Mouse (Mus musculus) forebrain, embryonic 11.5 days (tissue): ENCODE measurements at regions not wholly inside any gene's neighbourhood (a gene's known extent, or its start where the extent isn't known, plus 50 kb on each side); places are given as distances from the start of the nearest gene placed in this dataset.

Experiments
- ATAC-seq: fragments of 200-750 bp; cut with Nextera tagmentation; replicated peaks from 2 replicates; pipeline ENCODE4 v1.8.0; 2017; ENCODE audit warnings: moderate TSS enrichment; ENCODE audit not compliant: low FRiP score
- DNase-seq: peaks from one replicate; pipeline ENCODE4 v3.0.0-alpha.2; 2017; ENCODE audit warnings: low spot score
- H3K27ac ChIP-seq: fragments of 300-500 bp; sonication (generic); 2 replicates; pipeline ENCODE4 v1.5.1; 2014; ENCODE audit warnings: low read depth, low read length
- H3K27me3 ChIP-seq: fragments of 300-500 bp; sonication (generic); 2 replicates; pipeline ENCODE4 v1.6.1; 2014; ENCODE audit warnings: mild to moderate bottlenecking, low read length, mixed read lengths; ENCODE audit not compliant: control insufficient read depth, insufficient read depth
- H3K36me3 ChIP-seq: fragments of 300-500 bp; sonication (generic); 2 replicates; pipeline ENCODE4 v1.6.1; 2014; ENCODE audit warnings: mild to moderate bottlenecking, low read length, moderate library complexity, mixed read lengths; ENCODE audit not compliant: control insufficient read depth, insufficient read depth
- H3K4me1 ChIP-seq: fragments of 300-500 bp; sonication (generic); replicated peaks from 2 replicates; pipeline ENCODE4 v1.6.1; 2014; ENCODE audit warnings: low read length, mixed read lengths; ENCODE audit not compliant: control insufficient read depth, insufficient read depth
- H3K4me2 ChIP-seq: fragments of 300-500 bp; sonication (generic); 2 replicates; pipeline ENCODE4 v1.6.1; 2014; ENCODE audit warnings: low read depth, mild to moderate bottlenecking, low read length, moderate library complexity, mixed read lengths; ENCODE audit not compliant: severe bottlenecking
- H3K4me3 ChIP-seq: fragments of 300-500 bp; sonication (generic); 2 replicates; pipeline ENCODE4 v1.5.1; 2014; ENCODE audit warnings: low read depth, low read length
- H3K9ac ChIP-seq: fragments of 300-500 bp; sonication (generic); 2 replicates; pipeline ENCODE4 v1.6.1; 2014; ENCODE audit warnings: low read length
- H3K9me3 ChIP-seq: fragments of 300-500 bp; sonication (generic); 2 replicates; pipeline ENCODE4 v1.6.1; 2016; ENCODE audit warnings: low read length, mixed read lengths; ENCODE audit not compliant: control insufficient read depth
- WGBS: fragments of 180-500 bp; shearing (Covaris S2); extraction: QIAGEN DNeasy Blood & Tissue Kit; methylation state at CpG from one replicate; pipeline ENCODE4 v1.1.7; 2014; 5-methylcytosine and 5-hydroxymethylcytosine counted together

DNA sequence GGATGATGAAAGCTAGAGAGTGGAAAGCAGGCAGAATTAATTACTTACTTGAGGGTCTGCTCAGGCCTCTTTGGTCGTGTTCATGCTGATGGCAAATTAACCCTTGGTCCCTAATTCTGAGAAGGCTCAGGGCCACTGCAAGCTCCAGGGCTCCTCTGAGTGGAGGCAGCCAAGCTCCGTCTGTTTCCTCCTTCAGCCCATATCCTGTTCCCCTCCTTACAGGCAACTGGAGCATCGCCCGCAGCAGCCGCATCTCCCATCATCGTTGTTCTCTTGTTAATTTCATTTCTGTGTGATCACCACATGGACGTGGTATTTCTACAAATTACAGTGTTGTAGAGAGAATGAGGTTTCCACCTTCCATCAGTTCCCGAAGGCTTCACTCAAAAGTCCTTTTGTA is 513.6 kb upstream of the Nox3 start:
- H3K27ac ChIP-seq: no peak overlapping the region
- H3K27me3 ChIP-seq: no peaks in the 10 kb centered on the region
- ATAC-seq: no peak
- no peaks in the 10 kb centered on the region for H3K36me3 ChIP-seq
- H3K4me1 ChIP-seq: no peaks in the 10 kb centered on the region; the same call in 1 of the 2 replicates
- H3K4me2 ChIP-seq: no peak overlapping the region
- DNase-seq: no peak
- 80% methylated on average over 8 of the region's 8 CpGs for WGBS
- no peak overlapping the region for H3K4me3 ChIP-seq
- H3K9ac ChIP-seq: no peak overlapping the region
- H3K9me3 ChIP-seq: no peaks in the 10 kb centered on the region

DNA sequence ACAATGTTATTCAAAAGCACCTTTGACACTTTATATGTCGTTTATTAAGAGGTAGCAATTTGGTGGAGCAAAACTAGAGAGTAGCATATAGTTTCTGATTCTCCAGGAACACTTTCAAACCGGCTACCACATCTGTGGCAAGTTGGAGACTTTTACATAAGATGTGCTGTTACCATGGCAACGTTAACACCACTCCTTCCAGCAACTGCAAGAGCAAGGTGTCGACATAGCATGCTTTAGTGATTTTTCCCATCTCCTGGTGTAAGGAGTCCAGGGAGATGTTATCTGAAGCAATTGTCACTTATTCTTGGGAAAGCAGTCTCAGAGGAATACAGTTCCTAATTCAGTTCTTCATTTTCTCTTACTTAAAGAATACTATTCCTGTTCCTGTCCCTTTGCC is 516.5 kb upstream of the Nox3 start:
- peaks cover 4% of the 10 kb centered on the region; the same call in 1 of the 2 replicates for H3K4me1 ChIP-seq
- H3K36me3 ChIP-seq: no peaks in the 10 kb centered on the region
- no peaks in the 10 kb centered on the region for H3K27me3 ChIP-seq
- WGBS: 66% methylated on average over 4 of the region's 4 CpGs
- H3K4me2 ChIP-seq: no peak overlapping the region
- ATAC-seq (no peak), DNase-seq (no peak)
- H3K4me3 ChIP-seq: no peak overlapping the region
- no peak overlapping the region for H3K9ac ChIP-seq
- H3K27ac ChIP-seq: no peak overlapping the region
- no peaks in the 10 kb centered on the region for H3K9me3 ChIP-seq

DNA sequence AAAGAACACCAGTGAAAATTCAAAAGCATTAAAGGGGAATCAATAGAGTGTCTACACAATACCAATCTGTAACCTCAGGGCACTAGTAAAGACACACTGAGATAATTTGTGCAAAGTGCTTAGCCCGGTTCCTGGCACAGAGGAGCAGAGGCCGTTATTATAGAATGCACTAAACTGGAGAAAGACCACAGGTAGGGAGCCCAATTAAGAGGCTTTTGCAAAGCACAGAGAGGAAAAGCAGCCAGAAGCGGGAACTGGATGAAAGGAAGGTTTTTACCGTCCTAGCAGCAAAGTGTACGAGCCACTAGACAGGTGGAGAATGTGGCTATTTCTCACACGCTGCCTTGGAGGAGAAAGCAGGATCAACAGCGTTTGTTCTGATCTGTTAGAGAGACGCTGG is 518.9 kb upstream of the Nox3 start:
- Histone ChIP-seq H3K4me2 (no peak overlapping the region), H3K9me3 (no peaks in the 10 kb centered on the region), H3K36me3 (no peaks in the 10 kb centered on the region), H3K27me3 (no peaks in the 10 kb centered on the region), H3K4me1 (peaks cover 4% of the 10 kb centered on the region; the same call in 1 of the 2 replicates), H3K27ac (0 out of 2 replicates have a peak overlapping the region, but pooled peaks have one; percentile 10), H3K4me3 (no peak overlapping the region), H3K9ac (no peak overlapping the region)
- peak; percentile 53; the same call in 1 of the 2 replicates for ATAC-seq
- 27% methylated on average over 8 of the region's 8 CpGs for WGBS
- DNase-seq: no peak

DNA sequence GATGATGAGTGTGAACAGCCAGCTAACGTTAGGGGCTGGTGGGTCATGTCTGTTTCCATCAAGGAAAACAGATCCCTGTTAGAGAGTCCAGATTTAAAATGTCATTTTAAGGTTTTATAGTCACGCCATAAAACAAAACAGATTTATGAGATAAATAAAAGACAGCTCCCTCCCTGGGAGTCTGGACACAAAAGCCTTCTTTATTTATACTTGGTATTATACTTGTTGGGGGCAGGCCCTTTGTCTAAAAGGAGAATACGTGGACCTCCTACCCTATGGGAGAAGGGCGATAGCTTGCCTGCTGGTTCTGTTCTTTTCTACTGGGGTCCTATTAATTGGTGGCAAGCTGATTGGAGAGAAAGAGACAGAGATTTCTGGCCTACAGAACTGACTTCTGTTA is 520.1 kb upstream of the Nox3 start:
- DNase-seq (no peak), ATAC-seq (no peak)
- H3K36me3 ChIP-seq: no peaks in the 10 kb centered on the region
- 49% methylated on average over 4 of the region's 4 CpGs for whole genome bisulfite sequencing
- H3K27me3 ChIP-seq: no peaks in the 10 kb centered on the region
- peaks cover 4% of the 10 kb centered on the region; the same call in 1 of the 2 replicates for H3K4me1 ChIP-seq
- no peak overlapping the region for H3K4me2 ChIP-seq
- H3K4me3 ChIP-seq: no peak overlapping the region
- no peaks in the 10 kb centered on the region for H3K9me3 ChIP-seq
- H3K27ac ChIP-seq: no peak overlapping the region
- H3K9ac ChIP-seq: no peak overlapping the region

DNA sequence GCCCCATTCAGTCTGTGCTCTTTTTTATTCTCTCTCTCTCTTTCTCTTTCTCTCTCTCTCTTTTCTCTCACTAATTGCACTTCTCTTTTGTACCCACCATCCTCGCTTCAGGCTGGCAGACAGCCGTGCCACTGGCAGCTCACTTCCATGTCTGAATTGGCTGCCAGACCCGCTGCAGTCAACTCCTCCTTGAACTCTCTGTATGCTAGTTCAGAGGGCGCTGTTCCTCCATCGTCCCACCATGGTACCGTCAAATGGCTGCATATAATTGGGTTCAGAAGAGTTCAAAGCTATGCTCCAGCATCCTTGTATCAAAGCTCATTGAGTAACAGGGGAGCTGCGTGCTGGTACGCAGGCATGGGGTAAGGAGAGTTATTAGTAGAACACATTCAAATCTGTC is 520.7 kb upstream of the Nox3 start:
- Histone ChIP-seq H3K9ac (no peak overlapping the region), H3K4me3 (no peak overlapping the region), H3K9me3 (no peaks in the 10 kb centered on the region), H3K4me2 (no peak overlapping the region), H3K4me1 (peaks cover 4% of the 10 kb centered on the region; the same call in 1 of the 2 replicates), H3K27ac (no peak overlapping the region), H3K36me3 (no peaks in the 10 kb centered on the region), H3K27me3 (no peaks in the 10 kb centered on the region)
- DNase-seq (no peak), ATAC-seq (0 out of 2 replicates have a peak, but pooled peaks have one; percentile 27)
- WGBS: 69% methylated on average over 8 of the region's 8 CpGs

DNA sequence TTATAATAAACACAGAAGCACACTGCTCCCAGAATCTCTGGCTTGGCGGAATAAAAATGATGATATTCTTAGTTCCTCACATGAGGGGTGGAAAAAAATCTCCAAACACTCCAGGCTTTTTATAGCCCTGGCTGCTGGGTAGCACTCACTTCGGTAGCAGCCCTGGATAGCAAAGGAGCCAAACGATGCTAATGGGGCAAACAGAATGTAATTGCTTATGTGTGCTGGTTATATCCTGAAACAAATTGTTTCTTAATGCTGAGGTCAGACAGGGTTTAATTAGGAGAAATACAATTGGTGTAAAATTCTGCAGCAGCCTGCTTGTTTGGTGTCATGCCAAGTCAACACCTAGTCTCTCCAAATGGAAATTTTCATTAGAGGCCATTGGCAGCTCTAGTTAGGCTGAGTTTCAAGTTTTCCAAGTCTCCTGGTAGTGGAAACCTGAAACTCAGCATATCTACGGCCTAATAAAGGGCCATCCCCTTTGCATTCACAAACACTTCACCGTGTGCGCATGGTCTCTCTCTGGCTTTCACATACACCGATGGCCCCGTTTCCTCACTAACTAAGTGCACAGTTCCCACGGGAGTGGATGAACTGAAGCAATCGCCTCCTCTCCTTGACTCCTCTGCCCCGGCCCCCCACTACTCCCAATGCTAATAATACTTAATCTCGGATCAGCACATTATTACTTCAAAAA is 524.8 kb upstream of the Nox3 start:
- DNase-seq: no peak

DNA sequence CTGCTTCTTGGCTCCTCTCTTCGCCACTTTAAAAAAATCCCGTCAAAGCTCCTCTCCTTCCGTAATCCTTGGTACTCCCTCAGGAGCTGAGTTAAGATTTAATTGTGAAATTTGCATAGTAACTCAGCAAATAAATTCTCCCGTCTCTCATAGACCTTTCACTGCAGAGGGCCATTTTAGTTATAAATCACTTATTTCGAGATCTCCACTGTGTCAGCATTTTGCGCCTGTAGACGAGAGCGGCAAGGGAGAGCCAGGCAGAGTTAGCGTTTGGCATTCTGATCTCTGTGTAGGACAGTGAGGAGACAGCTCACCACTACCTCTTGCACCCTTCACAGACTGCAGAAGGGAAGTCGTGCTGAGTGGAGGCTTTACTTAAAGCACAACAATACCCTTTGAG is 531.8 kb upstream of the Nox3 start:
- WGBS: 81% methylated on average over 10 of the region's 10 CpGs
- H3K27me3 ChIP-seq: no peaks in the 10 kb centered on the region
- DNase-seq (no peak), ATAC-seq (no peak)
- H3K36me3 ChIP-seq: no peaks in the 10 kb centered on the region
- H3K4me2 ChIP-seq: no peak overlapping the region
- H3K4me3 ChIP-seq: no peak overlapping the region
- H3K4me1 ChIP-seq: no peaks in the 10 kb centered on the region
- no peak overlapping the region for H3K27ac ChIP-seq
- H3K9ac ChIP-seq: no peak overlapping the region
- H3K9me3 ChIP-seq: no peaks in the 10 kb centered on the region

More for the DNA sequence above, 524.8 kb upstream of the Nox3 start:
- no peak overlapping the region for H3K9ac ChIP-seq
- H3K4me2 ChIP-seq: no peak overlapping the region
- 0 out of 2 replicates have a peak, but pooled peaks cover 4% of the 10 kb centered on the region for H3K4me1 ChIP-seq
- no peak overlapping the region for H3K27ac ChIP-seq
- 77% methylated on average over 12 of the region's 12 CpGs for WGBS
- H3K27me3 ChIP-seq: no peaks in the 10 kb centered on the region
- no peak for ATAC-seq
- no peaks in the 10 kb centered on the region for H3K36me3 ChIP-seq
- no peaks in the 10 kb centered on the region for H3K9me3 ChIP-seq
- H3K4me3 ChIP-seq: no peak overlapping the region

DNA sequence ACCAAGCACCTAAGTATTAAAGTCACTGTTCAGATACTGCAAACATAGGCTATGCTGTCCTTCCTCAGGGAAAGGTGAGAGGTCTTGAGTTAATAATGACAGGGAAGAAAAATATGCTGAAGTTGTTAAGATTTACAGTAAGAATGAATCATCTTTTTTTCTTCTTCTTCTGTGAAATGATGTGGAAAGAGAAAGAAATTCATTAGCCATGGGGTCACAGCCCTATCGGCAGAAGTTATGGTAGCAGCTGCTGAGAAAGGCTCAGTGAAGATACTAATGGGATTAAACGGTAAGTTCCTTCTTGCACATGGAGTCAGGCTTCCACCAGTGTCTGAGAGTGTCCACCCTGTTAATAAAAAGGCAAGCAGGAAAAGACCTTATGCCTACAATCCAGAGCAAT is 533.9 kb upstream of the Nox3 start:
- 82% methylated on average over 2 of the region's 2 CpGs for WGBS
- ATAC-seq (no peak), DNase-seq (no peak)
- no peak overlapping the region for H3K4me3 ChIP-seq
- H3K4me1 ChIP-seq: no peaks in the 10 kb centered on the region
- H3K27ac ChIP-seq: no peak overlapping the region
- no peaks in the 10 kb centered on the region for H3K36me3 ChIP-seq
- no peak overlapping the region for H3K9ac ChIP-seq
- no peaks in the 10 kb centered on the region for H3K27me3 ChIP-seq
- H3K9me3 ChIP-seq: no peaks in the 10 kb centered on the region
- no peak overlapping the region for H3K4me2 ChIP-seq

DNA sequence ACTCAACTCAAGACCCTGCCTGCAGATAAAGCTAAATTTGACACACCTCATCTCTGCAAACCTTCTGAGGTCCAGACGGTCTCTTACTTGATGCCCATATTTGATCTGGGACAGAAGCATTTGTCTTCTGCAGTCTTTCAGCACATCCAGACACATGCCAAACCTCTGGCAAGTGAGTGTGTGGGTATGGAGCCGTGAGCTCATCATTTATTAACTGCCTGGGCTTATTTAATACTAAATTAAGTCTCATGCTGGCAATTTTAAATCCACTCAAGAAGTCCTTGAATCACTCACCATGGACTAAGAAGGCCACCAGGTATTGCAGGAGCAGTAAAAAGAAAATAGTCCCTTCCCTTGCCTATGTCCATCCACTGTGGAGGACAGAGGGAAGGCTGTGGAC is 554.4 kb upstream of the Nox3 start:
- no peak overlapping the region for H3K4me2 ChIP-seq
- H3K4me1 ChIP-seq: no peaks in the 10 kb centered on the region
- ATAC-seq (no peak), DNase-seq (no peak)
- H3K9me3 ChIP-seq: no peaks in the 10 kb centered on the region
- no peaks in the 10 kb centered on the region for H3K36me3 ChIP-seq
- H3K9ac ChIP-seq: no peak overlapping the region
- H3K27me3 ChIP-seq: no peaks in the 10 kb centered on the region
- no peak overlapping the region for H3K27ac ChIP-seq
- WGBS: 90% methylated on average over 2 of the region's 2 CpGs
- H3K4me3 ChIP-seq: no peak overlapping the region
